Mouse (Mus musculus) bone marrow, adult 2 months (tissue): ENCODE measurements around the gene Amt.

Source experiments
- CTCF ChIP-seq: fragments of 200-500 bp; IDR thresholded peaks from 2 replicates; pipeline ENCODE4 v1.5.1; 2011; ENCODE audit warnings: low read length, control low read depth; ENCODE audit not compliant: control insufficient read depth, insufficient read depth
- POLR2A ChIP-seq: fragments of 200-500 bp; IDR thresholded peaks from 2 replicates; pipeline ENCODE4 v1.6.1; 2011; ENCODE audit warnings: low read depth, mild to moderate bottlenecking, control low read depth, low read length, borderline replicate concordance; ENCODE audit not compliant: control insufficient read depth

- no peak for TF ChIP-seq POLR2A
- TF ChIP-seq CTCF, result no peak
These were observed 10.6 kb downstream of the Amt start for GRCm38 (mm10) chr9:108307021-108307807.
